Mouse (Mus musculus) small intestine, adult 2 months (tissue): ENCODE data around the gene Tymp. TPM values are rescaled to one million over a fixed set of nuclear protein-coding genes. Genes with fewer than 3 reads are reported as not detected.

Source experiments
- H3K27ac ChIP-seq: fragments of 200-500 bp; 2 replicates; pipeline ENCODE4 v1.5.1; 2012; ENCODE audit warnings: low read depth, low read length, control low read depth, inconsistent platforms; ENCODE audit not compliant: insufficient read depth
- H3K27me3 ChIP-seq: fragments of 200-500 bp; 2 replicates; pipeline ENCODE4 v1.6.1; 2012; ENCODE audit warnings: mild to moderate bottlenecking, moderate library complexity, low read length, inconsistent platforms; ENCODE audit not compliant: control insufficient read depth, insufficient read depth
- H3K36me3 ChIP-seq: fragments of 200-500 bp; 2 replicates; pipeline ENCODE4 v1.6.1; 2012; ENCODE audit warnings: mild to moderate bottlenecking, low read length, control low read depth, inconsistent platforms; ENCODE audit not compliant: control insufficient read depth, insufficient read depth
- H3K4me1 ChIP-seq: fragments of 200-500 bp; 2 replicates; pipeline ENCODE4 v1.6.1; 2012; ENCODE audit warnings: low read length, inconsistent platforms, mixed read lengths; ENCODE audit not compliant: control insufficient read depth, insufficient read depth, insufficient read length
- H3K4me3 ChIP-seq: fragments of 200-500 bp; 2 replicates; pipeline ENCODE4 v1.5.1; 2012; ENCODE audit warnings: low read depth, mild to moderate bottlenecking, control low read depth, inconsistent platforms, low read length, moderate library complexity
- CTCF ChIP-seq: fragments of 200-500 bp; IDR thresholded peaks from 2 replicates; pipeline ENCODE4 v1.5.1; 2012; ENCODE audit warnings: low read depth, mild to moderate bottlenecking, control low read depth, inconsistent platforms, low read length, moderate library complexity, mixed read lengths; ENCODE audit not compliant: insufficient replicate concordance, insufficient read length; ENCODE audit errors: extremely low read depth
- POLR2A ChIP-seq: fragments of 200-500 bp; IDR thresholded peaks from 2 replicates; pipeline ENCODE4 v1.6.1; 2012; ENCODE audit warnings: low read depth, mild to moderate bottlenecking, control low read depth, inconsistent platforms, low read length, moderate library complexity
- WGBS: fragments of 180-500 bp; shearing (Covaris S2); methylation state at CpG from one replicate; pipeline ENCODE4 v1.1.7; 2018; 5-methylcytosine and 5-hydroxymethylcytosine counted together
- polyA plus RNA-seq: library from polyadenylated mRNA; depleted of rRNA; stranded (reverse); fragments of >200 nt; gene quantifications from 2 replicates; pipeline ENCODE4 v1.2.3, GENCODE M21; 2012

Gene Tymp
- polyA plus RNA-seq, 1 experiment = 152 TPM

GRCm38 (mm10) chr15:89355241-89356187 is 21.3 kb downstream of the Tymp start, which contains the start of the genes Lmf2 and Ncaph2:
Gene Lmf2 (minus strand): TSS chr15:89355659.
Gene Ncaph2 (plus strand): TSS chr15:89355719.
- H3K4me3 ChIP-seq = peak within 1 kb of the TSS; percentile 97
- peak within 1 kb of the TSS; percentile 65 for H3K27ac ChIP-seq
- H3K4me1 ChIP-seq = peaks cover 8% of the 10 kb centered on the region
- TF ChIP-seq POLR2A (no peak; the same call in none of the 2 replicates), CTCF (no peak)
- H3K27me3 ChIP-seq = no peaks in the 10 kb centered on the region
- WGBS = under 1% methylated on average over 64 of the region's 64 CpGs
- peaks cover 30% of the 10 kb centered on the region for H3K36me3 ChIP-seq

- Histone ChIP-seq H3K36me3 (peaks cover 31% of the 10 kb centered on the region), H3K27me3 (no peaks in the 10 kb centered on the region), H3K4me1 (peaks cover 8% of the 10 kb centered on the region), H3K4me3 (peak overlapping the region; percentile 97), H3K27ac (no peak overlapping the region)
- WGBS = 65% methylated on average over 7 of the region's 7 CpGs
- TF ChIP-seq POLR2A (no peak), CTCF (no peak)
Measured at GRCm38 (mm10) chr15:89354455-89354854, 22.4 kb downstream of the Tymp start.

- 93% methylated on average over 16 of the region's 16 CpGs for WGBS
- H3K4me3 ChIP-seq = no peak overlapping the region
- no peak overlapping the region for H3K27ac ChIP-seq
- TF ChIP-seq POLR2A (no peak), CTCF (no peak)
- H3K27me3 ChIP-seq = no peaks in the 10 kb centered on the region
- H3K36me3 ChIP-seq = peaks cover 31% of the 10 kb centered on the region
- peaks cover 8% of the 10 kb centered on the region for H3K4me1 ChIP-seq
Measured at GRCm38 (mm10) chr15:89353837-89354236, 23.0 kb downstream of the Tymp start.

- TF ChIP-seq POLR2A (no peak), CTCF (no peak)
- Histone ChIP-seq H3K27ac (no peak overlapping the region), H3K4me3 (no peak overlapping the region), H3K4me1 (peaks cover 8% of the 10 kb centered on the region), H3K36me3 (peaks cover 31% of the 10 kb centered on the region), H3K27me3 (no peaks in the 10 kb centered on the region)
- WGBS = 94% methylated on average over 12 of the region's 12 CpGs
Measured at GRCm38 (mm10) chr15:89352795-89353194, 24.0 kb downstream of the Tymp start.

GRCm38 (mm10) chr15:89352054-89352453 is 24.8 kb downstream of the Tymp start:
- H3K4me3 ChIP-seq = no peak overlapping the region
- H3K36me3 ChIP-seq = peaks cover 31% of the 10 kb centered on the region
- no peak overlapping the region for H3K27ac ChIP-seq
- H3K4me1 ChIP-seq = peaks cover 8% of the 10 kb centered on the region
- 92% methylated on average over 14 of the region's 14 CpGs for WGBS
- TF ChIP-seq CTCF = no peak
- no peak for TF ChIP-seq POLR2A
- H3K27me3 ChIP-seq = no peaks in the 10 kb centered on the region

- TF ChIP-seq POLR2A = no peak
- TF ChIP-seq CTCF = no peak
- H3K4me3 ChIP-seq = no peak overlapping the region
- peaks cover 31% of the 10 kb centered on the region for H3K36me3 ChIP-seq
- H3K27ac ChIP-seq = no peak overlapping the region
- H3K4me1 ChIP-seq = peaks cover 5% of the 10 kb centered on the region
- no peaks in the 10 kb centered on the region for H3K27me3 ChIP-seq
- WGBS = 90% methylated on average over 15 of the region's 15 CpGs
Measured at GRCm38 (mm10) chr15:89351302-89351701, 25.5 kb downstream of the Tymp start.

- TF ChIP-seq CTCF = no peak
- no peak for TF ChIP-seq POLR2A
- Histone ChIP-seq H3K4me3 (no peak overlapping the region), H3K4me1 (peaks cover 5% of the 10 kb centered on the region), H3K36me3 (peaks cover 31% of the 10 kb centered on the region), H3K27me3 (no peaks in the 10 kb centered on the region), H3K27ac (no peak overlapping the region)
- 86% methylated on average over 5 of the region's 5 CpGs for WGBS
Measured at GRCm38 (mm10) chr15:89350447-89350846, 26.4 kb downstream of the Tymp start.
